Mouse (Mus musculus) hematopoietic stem cell, adult 5-6 weeks (primary cell): ENCODE data around the gene Rer1. TPM values are rescaled to one million over a fixed set of nuclear protein-coding genes. Genes with fewer than 3 reads are reported as not detected.

ENCODE experiments used
- ATAC-seq, 2 experiments: fragments of 125-278 bp in 1 of 2; replicated peaks in 1 of 2; 2 replicates each; pipeline ENCODE4 v1.8.0; 2016 to 2017; ENCODE audit warnings: inconsistent platforms in 2 of 2, mild to moderate bottlenecking in 2 of 2, moderate number of reproducible peaks in 2 of 2, low read depth in 1 of 2, moderate TSS enrichment in 1 of 2; ENCODE audit not compliant: low FRiP score in 2 of 2, poor library complexity in 2 of 2, severe bottlenecking in 2 of 2, insufficient read depth in 1 of 2, low TSS enrichment in 1 of 2
- total RNA-seq: library from RNA; stranded (forward); fragments of 172-1452, 232-1000 nt; gene quantifications from 2 replicates; pipeline ENCODE4 v1.2.3, GENCODE M21; 2017

Rer1 gene
- 113 and 117 TPM in 2 replicates for total RNA-seq

GRCm38 (mm10) chr4:155086108-155087024 lies at the start of gene Rer1, which contains the start of gene Morn1:
Gene Rer1, minus strand, starts transcription at chr4:155086382.
Gene Morn1, plus strand, starts transcription at chr4:155086577.
- peak; percentile 98 to 99 for ATAC-seq

- ATAC-seq: no peak
These were observed 48.5 kb upstream of the Rer1 start for GRCm38 (mm10) chr4:155134686-155135172.

- ATAC-seq: no peak
These were observed 47.7 kb upstream of the Rer1 start for GRCm38 (mm10) chr4:155133658-155134417.

- ATAC-seq: no peak
These were observed 47.0 kb upstream of the Rer1 start for GRCm38 (mm10) chr4:155133188-155133587.

- ATAC-seq: no peak
These were observed 44.4 kb upstream of the Rer1 start for GRCm38 (mm10) chr4:155130616-155131015.

GRCm38 (mm10) chr4:155129996-155130395 lies 43.8 kb upstream of the Rer1 start:
- no peak for ATAC-seq

- 0 out of 4 replicates have a peak, but pooled peaks of 1 of the 2 experiments have one; percentile 24 for ATAC-seq
These were observed 43.1 kb upstream of the Rer1 start for GRCm38 (mm10) chr4:155129132-155129917.

- ATAC-seq: no peak
These were observed 42.2 kb upstream of the Rer1 start for GRCm38 (mm10) chr4:155128411-155128810.

- peak; percentile 86 to 93 for ATAC-seq
These were observed 40.6 kb upstream of the Rer1 start for GRCm38 (mm10) chr4:155126602-155127372.

GRCm38 (mm10) chr4:155126194-155126593 lies 40.0 kb upstream of the Rer1 start:
- no peak for ATAC-seq

GRCm38 (mm10) chr4:155125310-155125709 lies 39.1 kb upstream of the Rer1 start:
- ATAC-seq: no peak

GRCm38 (mm10) chr4:155123868-155124534 lies 37.8 kb upstream of the Rer1 start:
- no peak for ATAC-seq

- no peak for ATAC-seq
These were observed 36.4 kb upstream of the Rer1 start for GRCm38 (mm10) chr4:155122444-155123040.

- no peak for ATAC-seq
These were observed 35.8 kb upstream of the Rer1 start for GRCm38 (mm10) chr4:155121915-155122443.

GRCm38 (mm10) chr4:155121222-155121621 lies 35.0 kb upstream of the Rer1 start:
- no peak for ATAC-seq

GRCm38 (mm10) chr4:155120583-155120982 lies 34.4 kb upstream of the Rer1 start:
- no peak for ATAC-seq
